Mouse (Mus musculus) kidney, adult 2 months (tissue): ENCODE measurements around the gene Pyurf.

Experiments
- CTCF ChIP-seq: fragments of 200-500 bp; conservative IDR thresholded peaks from 2 replicates; pipeline ENCODE4 v1.5.1; 2011; ENCODE audit warnings: low read depth, mild to moderate bottlenecking, control low read depth, low read length, moderate library complexity, mixed read lengths; ENCODE audit not compliant: insufficient read depth, insufficient read length
- POLR2A ChIP-seq: fragments of 200-500 bp; IDR thresholded peaks from one replicate; pipeline ENCODE4 v1.6.1; 2011; ENCODE audit warnings: low read depth, low read length, control low read depth

- TF ChIP-seq CTCF (no peak), POLR2A (no peak)
These were observed 11.8 kb upstream of the Pyurf start for GRCm38 (mm10) chr6:57703703-57704102.
